Mouse (Mus musculus) CD8-positive naive resting alpha-beta T cell, adult 2 months (primary cell): Measurements from ENCODE around the gene Rergl.

Experiments used
- DNase-seq, 2 experiments: peaks; one replicate each; pipeline ENCODE4 v3.0.0; 2022; ENCODE audit warnings: low read depth in 2 of 2, low spot score in 2 of 2

Rergl gene

GRCm38 (mm10) chr6:139501876-139502275 is at the start of gene Rergl:
TSS of gene Rergl (minus strand) at chr6:139501976.
- no peak for DNase-seq

DNA sequence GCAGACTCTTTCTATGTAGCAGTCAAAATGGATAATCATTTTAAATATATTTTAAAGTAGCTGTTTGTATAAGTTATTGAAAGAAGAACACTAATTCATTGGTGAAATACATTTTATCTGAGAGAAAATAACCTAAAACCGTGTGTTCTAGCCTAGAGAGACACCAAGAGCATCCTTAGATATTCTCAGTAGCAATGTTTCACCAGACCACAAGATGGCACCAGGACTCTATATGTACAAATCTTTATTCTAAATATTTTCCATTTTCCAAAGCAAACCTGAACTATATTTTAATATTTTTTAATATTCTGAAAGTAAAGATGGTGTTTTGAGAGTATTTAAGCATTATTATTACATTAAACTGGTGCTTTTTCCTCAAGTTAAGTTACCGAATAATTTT is 36.7 kb upstream of the Rergl start:
- DNase-seq: no peak

GRCm38 (mm10) chr6:139525406-139525805 is 23.6 kb upstream of the Rergl start:
- DNase-seq: no peak

- no peak for DNase-seq
These were observed 22.5 kb upstream of the Rergl start for GRCm38 (mm10) chr6:139524288-139524687.

- no peak for DNase-seq
These were observed 13.2 kb upstream of the Rergl start for GRCm38 (mm10) chr6:139514938-139515510.

GRCm38 (mm10) chr6:139479730-139480129 is 22.0 kb downstream of the Rergl start:
- DNase-seq: no peak

GRCm38 (mm10) chr6:139464980-139465379 is 36.8 kb downstream of the Rergl start:
- DNase-seq: no peak

- DNase-seq: no peak
These were observed 37.5 kb downstream of the Rergl start for GRCm38 (mm10) chr6:139464292-139464691.

- DNase-seq: no peak
These were observed 40.7 kb downstream of the Rergl start for GRCm38 (mm10) chr6:139461094-139461493.

GRCm38 (mm10) chr6:139460470-139460869 is 41.3 kb downstream of the Rergl start:
- DNase-seq: no peak

GRCm38 (mm10) chr6:139443999-139444398 is 57.8 kb downstream of the Rergl start:
- no peak for DNase-seq
